Mouse (Mus musculus) myocyte (in vitro differentiated cells): Measurements from ENCODE around the gene Scamp1. TPM values are rescaled to one million over a fixed set of nuclear protein-coding genes. Genes with fewer than 3 reads are reported as not detected.
A peak's percentile ranks its signal among the peaks of the same experiment; 100 is the strongest.

Source experiments
- H3K27me3 ChIP-seq: one replicate; pipeline ENCODE4 v1.6.1; 2011; ENCODE audit not compliant: control insufficient read depth, insufficient read depth, insufficient read length
- H3K36me3 ChIP-seq: one replicate; pipeline ENCODE4 v1.6.1; 2011; ENCODE audit not compliant: control insufficient read depth, insufficient read depth
- H3K4me2 ChIP-seq: one replicate; pipeline ENCODE4 v1.6.1; 2011; ENCODE audit warnings: low read depth, control low read depth
- H3K4me3 ChIP-seq: one replicate; pipeline ENCODE4 v1.5.1; 2011; ENCODE audit warnings: mild to moderate bottlenecking, control low read depth, moderate library complexity
- H3K79me2 ChIP-seq: one replicate; pipeline ENCODE4 v1.6.1; 2011; ENCODE audit not compliant: control insufficient read depth, insufficient read depth
- H3ac ChIP-seq: one replicate; pipeline ENCODE4 v1.6.1; 2011; ENCODE audit not compliant: control insufficient read depth, insufficient read length
- CEBPB ChIP-seq: IDR thresholded peaks from 2 replicates; pipeline ENCODE4 v1.6.1; 2011; ENCODE audit warnings: mild to moderate bottlenecking, moderate library complexity; ENCODE audit not compliant: poor library complexity, insufficient read depth, severe bottlenecking
- E2F4 ChIP-seq: IDR thresholded peaks from one replicate; pipeline ENCODE4 v1.6.1; 2011; ENCODE audit warnings: mild to moderate bottlenecking, control low read depth, moderate library complexity; ENCODE audit not compliant: insufficient read depth
- MAX ChIP-seq: IDR thresholded peaks from one replicate; pipeline ENCODE4 v1.6.1; 2011; ENCODE audit warnings: low read depth, mild to moderate bottlenecking, control low read depth
- MYOD1 ChIP-seq, 3 experiments: IDR thresholded peaks; one replicate each; pipeline ENCODE4 v1.6.1; 2011; ENCODE audit warnings: control low read depth in 2 of 3, low read depth in 2 of 3, mild to moderate bottlenecking in 2 of 3, moderate library complexity in 1 of 3; ENCODE audit not compliant: insufficient read length in 2 of 3, control insufficient read depth in 1 of 3
- MYOG ChIP-seq, 3 experiments: IDR thresholded peaks; one replicate each; pipeline ENCODE4 v1.6.1; 2011; ENCODE audit warnings: control low read depth in 2 of 3, low read depth in 2 of 3, mild to moderate bottlenecking in 2 of 3; ENCODE audit not compliant: insufficient read length in 2 of 3, control insufficient read depth in 1 of 3, insufficient read depth in 1 of 3
- POLR2A ChIP-seq: IDR thresholded peaks from one replicate; pipeline ENCODE4 v1.6.1; 2011; ENCODE audit warnings: low read depth, mild to moderate bottlenecking, control low read depth, moderate library complexity; ENCODE audit not compliant: insufficient read length
- POLR2AphosphoS2 ChIP-seq: IDR thresholded peaks from one replicate; pipeline ENCODE4 v1.6.1; 2011; ENCODE audit warnings: low read depth, control low read depth; ENCODE audit not compliant: insufficient read length
- REST ChIP-seq: IDR thresholded peaks from one replicate; pipeline ENCODE4 v1.6.1; 2011; ENCODE audit warnings: mild to moderate bottlenecking, control low read depth, moderate library complexity; ENCODE audit not compliant: insufficient read depth, insufficient read length
- SRF ChIP-seq: IDR thresholded peaks from one replicate; pipeline ENCODE4 v1.6.1; 2011; ENCODE audit warnings: low read depth; ENCODE audit not compliant: control insufficient read depth, insufficient read length
- TCF12 ChIP-seq: IDR thresholded peaks from one replicate; pipeline ENCODE4 v1.6.1; 2011; ENCODE audit warnings: mild to moderate bottlenecking, control low read depth; ENCODE audit not compliant: poor library complexity, insufficient read depth, severe bottlenecking
- TCF3 ChIP-seq: IDR thresholded peaks from one replicate; pipeline ENCODE4 v1.6.1; 2011; ENCODE audit warnings: low read depth, control low read depth; ENCODE audit not compliant: insufficient read length
- USF1 ChIP-seq: IDR thresholded peaks from one replicate; pipeline ENCODE4 v1.6.1; 2011; ENCODE audit warnings: low read depth, mild to moderate bottlenecking, control low read depth, moderate library complexity
- polyA plus RNA-seq: library from polyadenylated mRNA; unstranded; fragments of >200 nt; fragmentation: generic; extraction: Trizol; gene quantifications from one replicate; pipeline ENCODE4 v1.2.1, GENCODE M21; 2012; ENCODE audit warnings: missing spikeins

Gene Scamp1
- polyA plus RNA-seq, 1 experiment, result 9.1 TPM

GRCm38 (mm10) chr13:94284543-94285269 lies 951 bp downstream of the Scamp1 start:
- TF ChIP-seq MYOD1 (IDR thresholded peaks at IDR 0.05; ENCODE audit: control insufficient read depth in 1 of 3, insufficient read length in 2 of 3, low read depth in 2 of 3) (no peak), USF1 (no peak), CEBPB (no peak), MAX (no peak), TCF12 (no peak), POLR2A (no peak)
- Histone ChIP-seq H3K27me3 (no peaks in the 10 kb centered on the region), H3K36me3 (no peaks in the 10 kb centered on the region), H3K79me2 (no peaks in the 10 kb centered on the region), H3K4me2 (peak overlapping the region; percentile 94), H3K4me3 (peak overlapping the region; percentile 41), H3ac (peak overlapping the region; percentile 76)

- no peak overlapping the region for H3ac ChIP-seq
- no peak for TF ChIP-seq MAX
- no peak for TF ChIP-seq E2F4
- no peak for TF ChIP-seq SRF
- no peak for TF ChIP-seq USF1
- no peak for TF ChIP-seq POLR2A
- no peak overlapping the region for H3K4me2 ChIP-seq
- H3K4me3 ChIP-seq, result no peak overlapping the region
- H3K79me2 ChIP-seq, result no peaks in the 10 kb centered on the region
- no peaks in the 10 kb centered on the region for H3K27me3 ChIP-seq
- H3K36me3 ChIP-seq, result no peaks in the 10 kb centered on the region
These were observed 6.2 kb downstream of the Scamp1 start for GRCm38 (mm10) chr13:94279420-94279819.

GRCm38 (mm10) chr13:94271284-94271683 lies 14.4 kb downstream of the Scamp1 start:
- Histone ChIP-seq H3K27me3 (no peaks in the 10 kb centered on the region), H3K4me3 (no peak overlapping the region), H3ac (no peak overlapping the region), H3K36me3 (no peaks in the 10 kb centered on the region), H3K79me2 (no peaks in the 10 kb centered on the region), H3K4me2 (no peak overlapping the region)
- TF ChIP-seq POLR2AphosphoS2 (no peak), MYOD1 (IDR thresholded peaks at IDR 0.05; ENCODE audit: control insufficient read depth in 1 of 3, insufficient read length in 2 of 3, low read depth in 2 of 3) (no peak), POLR2A (no peak), REST (no peak), CEBPB (no peak), E2F4 (no peak), USF1 (no peak), MYOG (IDR thresholded peaks at IDR 0.05; ENCODE audit: control insufficient read depth in 1 of 3, insufficient read depth in 1 of 3, insufficient read length in 2 of 3, low read depth in 2 of 3) (no peak), TCF3 (no peak), MAX (no peak)

- no peak for TF ChIP-seq POLR2A
- no peak for TF ChIP-seq MYOD1 (IDR thresholded peaks at IDR 0.05; ENCODE audit: control insufficient read depth in 1 of 3, insufficient read length in 2 of 3, low read depth in 2 of 3)
- TF ChIP-seq MAX, result no peak
- no peak for TF ChIP-seq MYOG (IDR thresholded peaks at IDR 0.05; ENCODE audit: control insufficient read depth in 1 of 3, insufficient read depth in 1 of 3, insufficient read length in 2 of 3, low read depth in 2 of 3)
- no peak for TF ChIP-seq POLR2AphosphoS2
- no peak for TF ChIP-seq TCF3
- no peak for TF ChIP-seq E2F4
- no peak for TF ChIP-seq TCF12
- TF ChIP-seq USF1, result no peak
- TF ChIP-seq REST, result no peak
- no peak for TF ChIP-seq CEBPB
- no peak for TF ChIP-seq SRF
- Histone ChIP-seq H3ac (no peak overlapping the region), H3K36me3 (no peaks in the 10 kb centered on the region), H3K79me2 (no peaks in the 10 kb centered on the region), H3K27me3 (no peaks in the 10 kb centered on the region), H3K4me3 (no peak overlapping the region), H3K4me2 (no peak overlapping the region)
These were observed 17.5 kb downstream of the Scamp1 start for GRCm38 (mm10) chr13:94268201-94268600.

GRCm38 (mm10) chr13:94267190-94267589 lies 18.5 kb downstream of the Scamp1 start:
- H3K4me2 ChIP-seq, result no peak overlapping the region
- no peaks in the 10 kb centered on the region for H3K27me3 ChIP-seq
- no peak overlapping the region for H3ac ChIP-seq
- H3K79me2 ChIP-seq, result no peaks in the 10 kb centered on the region
- H3K4me3 ChIP-seq, result no peak overlapping the region
- H3K36me3 ChIP-seq, result no peaks in the 10 kb centered on the region
- no peak for TF ChIP-seq POLR2A
- no peak for TF ChIP-seq TCF12
- no peak for TF ChIP-seq CEBPB
- TF ChIP-seq MYOD1 (IDR thresholded peaks at IDR 0.05; ENCODE audit: control insufficient read depth in 1 of 3, insufficient read length in 2 of 3, low read depth in 2 of 3), result no peak
- TF ChIP-seq MYOG (IDR thresholded peaks at IDR 0.05; ENCODE audit: control insufficient read depth in 1 of 3, insufficient read depth in 1 of 3, insufficient read length in 2 of 3, low read depth in 2 of 3), result no peak
- TF ChIP-seq TCF3, result no peak
- TF ChIP-seq REST, result no peak
- no peak for TF ChIP-seq USF1
- no peak for TF ChIP-seq SRF
- TF ChIP-seq POLR2AphosphoS2, result no peak
- no peak for TF ChIP-seq MAX
- TF ChIP-seq E2F4, result no peak
